Mouse (Mus musculus) urinary bladder, postnatal 25 days (tissue): ENCODE measurements around the gene Arhgap19.

Source experiments
- DNase-seq: peaks from one replicate; pipeline ENCODE4 v3.0.0; 2022; ENCODE audit warnings: low spot score

The Arhgap19 gene

GRCm38 (mm10) chr19:41800451-41800850, 1.4 kb downstream of the Arhgap19 start:
- DNase-seq, result no peak

GRCm38 (mm10) chr19:41797536-41797935, 4.3 kb downstream of the Arhgap19 start:
- no peak for DNase-seq

- no peak for DNase-seq
Observed at GRCm38 (mm10) chr19:41796789-41797327, 5.0 kb downstream of the Arhgap19 start.

GRCm38 (mm10) chr19:41796148-41796760, 5.6 kb downstream of the Arhgap19 start:
- DNase-seq, result no peak

GRCm38 (mm10) chr19:41794901-41795300, 6.9 kb downstream of the Arhgap19 start:
- no peak for DNase-seq

GRCm38 (mm10) chr19:41794017-41794416, 7.8 kb downstream of the Arhgap19 start:
- no peak for DNase-seq

- DNase-seq, result no peak
Observed at GRCm38 (mm10) chr19:41792934-41793486, 8.8 kb downstream of the Arhgap19 start.

GRCm38 (mm10) chr19:41791384-41791783, 10.5 kb downstream of the Arhgap19 start:
- DNase-seq, result no peak

GRCm38 (mm10) chr19:41789110-41789961, 12.5 kb downstream of the Arhgap19 start:
- no peak for DNase-seq

GRCm38 (mm10) chr19:41786896-41787295, 15.0 kb downstream of the Arhgap19 start:
- no peak for DNase-seq

GRCm38 (mm10) chr19:41777514-41777913, 24.3 kb downstream of the Arhgap19 start:
- no peak for DNase-seq

GRCm38 (mm10) chr19:41768711-41769110, 33.1 kb downstream of the Arhgap19 start:
- no peak for DNase-seq

GRCm38 (mm10) chr19:41766628-41767027, 35.2 kb downstream of the Arhgap19 start:
- DNase-seq, result no peak

GRCm38 (mm10) chr19:41763870-41764660, 37.8 kb downstream of the Arhgap19 start:
- DNase-seq, result peak; percentile 83

- no peak for DNase-seq
Observed at GRCm38 (mm10) chr19:41761529-41761928, 40.3 kb downstream of the Arhgap19 start.

- DNase-seq, result no peak
Observed at GRCm38 (mm10) chr19:41759765-41760164, 42.1 kb downstream of the Arhgap19 start.

GRCm38 (mm10) chr19:41759270-41759669, 42.6 kb downstream of the Arhgap19 start:
- no peak for DNase-seq

GRCm38 (mm10) chr19:41754760-41755159, 47.1 kb downstream of the Arhgap19 start:
- DNase-seq, result no peak

GRCm38 (mm10) chr19:41751906-41752305, 49.9 kb downstream of the Arhgap19 start:
- DNase-seq, result no peak

- no peak for DNase-seq
Observed at GRCm38 (mm10) chr19:41747436-41747835, 54.4 kb downstream of the Arhgap19 start.

GRCm38 (mm10) chr19:41745941-41746557, 55.8 kb downstream of the Arhgap19 start:
- DNase-seq, result no peak

GRCm38 (mm10) chr19:41743396-41743795, 58.5 kb downstream of the Arhgap19 start, which contains the start of gene Slit1:
Slit1 (minus strand) TSS chr19:41743665.
- DNase-seq, result no peak
